Mouse (Mus musculus) intestine, embryonic 14.5 days (tissue): ENCODE results near the gene Tppp2. TPM values are rescaled to one million over a fixed set of nuclear protein-coding genes. Genes with fewer than 3 reads are reported as not detected.

Experiments used
- ATAC-seq: fragments of 200-750 bp; cut with Nextera tagmentation; replicated peaks from 2 replicates; pipeline ENCODE4 v1.8.0; 2017; ENCODE audit warnings: low read depth, moderate number of reproducible peaks, moderate TSS enrichment, moderate library complexity; ENCODE audit not compliant: low FRiP score, low TSS enrichment
- DNase-seq: peaks from one replicate; pipeline ENCODE4 v3.0.0-alpha.2; 2018; ENCODE audit warnings: low spot score
- H3K27ac ChIP-seq: fragments of 300-500 bp; sonication (generic); 2 replicates; pipeline ENCODE4 v1.5.1; 2014; ENCODE audit warnings: low read depth, mild to moderate bottlenecking, control low read depth
- H3K27me3 ChIP-seq: fragments of 300-500 bp; sonication (generic); replicated peaks from 2 replicates; pipeline ENCODE4 v1.6.1; 2014; ENCODE audit warnings: low read length, control low read depth; ENCODE audit not compliant: control insufficient read depth, insufficient read depth
- H3K36me3 ChIP-seq: fragments of 300-500 bp; sonication (generic); 2 replicates; pipeline ENCODE4 v1.6.1; 2014; ENCODE audit warnings: low read length, control low read depth; ENCODE audit not compliant: control insufficient read depth, insufficient read depth
- H3K4me1 ChIP-seq: fragments of 300-500 bp; sonication (generic); replicated peaks from 2 replicates; pipeline ENCODE4 v1.6.1; 2014; ENCODE audit warnings: low read length, control low read depth, mixed read lengths; ENCODE audit not compliant: control insufficient read depth, insufficient read depth
- H3K4me2 ChIP-seq: fragments of 300-500 bp; sonication (generic); 2 replicates; pipeline ENCODE4 v1.6.1; 2014; ENCODE audit warnings: low read length
- H3K4me3 ChIP-seq: fragments of 300-500 bp; sonication (generic); 2 replicates; pipeline ENCODE4 v1.5.1; 2014; ENCODE audit warnings: low read depth, low read length, control low read depth, mixed read lengths
- H3K9ac ChIP-seq: fragments of 300-500 bp; sonication (generic); 2 replicates; pipeline ENCODE4 v1.6.1; 2014; ENCODE audit warnings: mild to moderate bottlenecking, low read length
- H3K9me3 ChIP-seq: fragments of 300-500 bp; sonication (generic); 2 replicates; pipeline ENCODE4 v1.6.1; 2016; ENCODE audit warnings: low read length, control low read depth; ENCODE audit not compliant: control insufficient read depth
- WGBS: fragments of 180-500 bp; shearing (Covaris S2); extraction: QIAGEN DNeasy Blood & Tissue Kit; methylation state at CpG from one replicate; pipeline ENCODE4 v1.1.7; 2014; 5-methylcytosine and 5-hydroxymethylcytosine counted together
- polyA plus RNA-seq: library from polyadenylated mRNA; unstranded; fragments of >200 nt; fragmentation: Nextera tagmentation; extraction: Ambion mirVana; gene quantifications from 2 replicates; pipeline ENCODE4 v1.2.1, GENCODE M21; 2014

Gene Tppp2
- polyA plus RNA-seq, 1 experiment from 2014 or later = 0.31 TPM

DNA sequence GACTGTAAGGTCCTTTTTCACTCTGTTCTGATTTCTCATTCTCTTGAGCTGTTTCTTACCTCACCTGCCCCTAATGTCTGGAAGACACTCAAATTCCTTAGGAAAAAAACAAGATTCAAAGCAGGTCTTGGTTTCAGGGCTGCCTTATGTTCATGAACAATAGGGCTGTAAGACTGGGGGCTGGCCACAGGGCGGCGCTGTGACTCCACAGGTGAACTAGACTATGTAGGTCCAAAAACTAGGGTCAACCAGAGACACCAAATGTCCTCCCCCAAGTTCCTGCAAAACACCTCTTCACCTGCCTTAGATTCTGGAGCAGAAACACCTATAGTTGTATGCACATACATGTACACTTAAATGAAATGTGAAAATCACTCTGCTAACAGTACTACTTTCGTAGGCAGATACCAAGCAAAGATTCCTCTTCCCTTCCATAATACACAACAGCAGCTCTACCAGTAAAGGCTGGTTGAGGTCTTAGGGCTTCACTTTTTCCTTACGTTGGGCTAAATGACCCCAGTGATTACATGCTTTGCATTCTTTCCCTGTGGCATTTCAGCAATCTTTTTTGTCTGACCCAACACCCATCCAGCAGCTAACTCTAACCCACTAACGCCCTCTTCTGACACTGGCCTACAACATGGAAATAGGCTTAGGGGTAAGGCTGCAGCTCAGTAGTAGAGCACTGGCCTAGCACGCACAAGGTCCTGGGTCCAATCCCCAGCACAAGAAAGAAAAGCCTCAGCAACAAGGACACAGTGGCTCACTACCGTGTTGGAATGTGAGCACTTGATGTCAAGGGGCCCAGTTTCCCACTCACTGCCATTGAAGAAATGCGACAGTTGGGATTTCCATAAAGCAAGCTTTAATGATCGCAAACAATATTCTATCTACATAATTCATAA lies 15.2 kb upstream of the Tppp2 start:
- no peaks in the 10 kb centered on the region for H3K27me3 ChIP-seq
- DNase-seq (peak; percentile 92), ATAC-seq (peak; percentile 59)
- no peaks in the 10 kb centered on the region for H3K9me3 ChIP-seq
- H3K9ac ChIP-seq = no peak overlapping the region
- WGBS = 53% methylated on average over 9 of the region's 9 CpGs
- no peaks in the 10 kb centered on the region for H3K4me1 ChIP-seq
- H3K27ac ChIP-seq = no peak overlapping the region
- no peaks in the 10 kb centered on the region for H3K36me3 ChIP-seq
- no peak overlapping the region for H3K4me2 ChIP-seq
- H3K4me3 ChIP-seq = no peak overlapping the region

DNA sequence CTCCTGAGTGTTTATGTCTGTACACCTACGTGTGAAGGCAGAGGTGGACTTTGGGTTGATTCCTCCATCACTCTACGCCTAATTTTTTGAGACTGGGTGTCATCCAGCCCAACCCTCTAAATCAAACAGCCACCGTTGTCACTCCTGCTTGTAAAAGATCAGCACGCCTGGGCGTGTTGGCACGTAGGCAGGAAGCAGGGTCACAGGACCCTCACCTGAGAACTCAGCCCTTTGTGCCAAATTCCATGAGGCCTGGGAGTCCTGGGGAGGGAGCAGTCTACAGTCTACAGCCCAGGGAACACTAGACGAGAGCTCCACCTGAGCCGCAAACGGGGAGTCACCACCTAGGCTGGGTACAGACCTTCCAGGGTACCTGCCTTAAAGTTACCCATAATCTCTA lies 14.4 kb upstream of the Tppp2 start:
- H3K27ac ChIP-seq = no peak overlapping the region
- no peaks in the 10 kb centered on the region for H3K36me3 ChIP-seq
- H3K27me3 ChIP-seq = no peaks in the 10 kb centered on the region
- H3K9me3 ChIP-seq = no peaks in the 10 kb centered on the region
- no peaks in the 10 kb centered on the region for H3K4me1 ChIP-seq
- no peak for DNase-seq
- no peak overlapping the region for H3K4me3 ChIP-seq
- peak; percentile 44 for ATAC-seq
- no peak overlapping the region for H3K4me2 ChIP-seq
- WGBS = 76% methylated on average over 9 of the region's 9 CpGs
- H3K9ac ChIP-seq = no peak overlapping the region

GRCm38 (mm10) chr14:51904706-51905105 lies 13.5 kb upstream of the Tppp2 start:
- Histone ChIP-seq H3K27me3 (no peaks in the 10 kb centered on the region), H3K4me3 (no peak overlapping the region), H3K9me3 (no peaks in the 10 kb centered on the region), H3K4me2 (no peak overlapping the region), H3K9ac (no peak overlapping the region), H3K4me1 (no peaks in the 10 kb centered on the region), H3K36me3 (0 out of 2 replicates have a peak, but pooled peaks cover 2% of the 10 kb centered on the region), H3K27ac (no peak overlapping the region)
- WGBS = 61% methylated on average over 7 of the region's 7 CpGs
- ATAC-seq (no peak), DNase-seq (no peak)

DNA sequence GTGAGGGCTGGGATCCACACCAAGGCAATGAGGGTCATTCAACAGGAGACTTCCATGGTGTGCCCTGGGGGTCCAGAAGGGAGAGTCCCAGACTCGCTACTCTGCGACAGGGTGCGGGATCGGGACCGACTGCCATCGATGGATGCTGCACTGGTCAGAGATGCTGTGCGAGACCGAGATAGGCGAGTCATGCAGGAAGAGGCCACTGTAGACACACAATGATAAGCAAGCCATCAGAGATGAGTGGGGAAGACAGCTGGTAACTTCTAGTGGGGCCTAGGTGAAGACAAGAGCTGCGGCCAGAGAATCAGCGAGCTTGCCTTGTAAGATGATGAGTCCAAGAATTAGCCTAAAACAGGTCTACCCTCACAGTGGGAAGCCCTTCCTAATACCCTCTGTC lies 12.1 kb upstream of the Tppp2 start:
- 90% methylated on average over 11 of the region's 11 CpGs for WGBS
- no peak for DNase-seq
- Histone ChIP-seq H3K27ac (no peak overlapping the region), H3K27me3 (no peaks in the 10 kb centered on the region), H3K36me3 (0 out of 2 replicates have a peak, but pooled peaks cover 7% of the 10 kb centered on the region), H3K4me2 (no peak overlapping the region), H3K4me1 (no peaks in the 10 kb centered on the region), H3K9ac (no peak overlapping the region), H3K9me3 (no peaks in the 10 kb centered on the region), H3K4me3 (no peak overlapping the region)
- ATAC-seq = no peak

DNA sequence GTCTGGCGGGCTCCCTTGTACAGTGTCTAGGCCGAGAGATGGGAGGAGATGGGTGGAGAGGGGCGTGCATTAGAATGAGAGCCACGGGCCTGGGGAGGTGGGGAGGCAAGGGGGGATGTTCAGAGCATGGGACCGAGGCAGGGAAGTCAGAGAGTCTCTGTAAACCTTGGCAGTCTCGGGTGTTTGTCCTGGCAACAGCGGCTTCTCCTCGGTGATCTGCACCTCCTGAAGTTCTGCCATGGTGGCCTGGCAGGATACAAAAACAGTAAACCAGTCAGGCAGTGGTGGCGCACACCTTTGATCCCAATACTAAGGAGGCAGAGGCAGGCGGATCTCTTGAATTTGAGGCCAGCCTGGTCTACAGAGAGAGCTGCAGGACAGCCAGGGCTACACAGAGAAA lies 6.9 kb upstream of the Tppp2 start:
- Histone ChIP-seq H3K27ac (no peak overlapping the region), H3K4me1 (peaks cover 14% of the 10 kb centered on the region; the same call in 1 of the 2 replicates), H3K27me3 (no peaks in the 10 kb centered on the region), H3K4me2 (no peak overlapping the region), H3K9ac (no peak overlapping the region), H3K4me3 (no peak overlapping the region), H3K9me3 (no peaks in the 10 kb centered on the region), H3K36me3 (0 out of 2 replicates have a peak, but pooled peaks cover 7% of the 10 kb centered on the region)
- ATAC-seq = no peak
- WGBS = 85% methylated on average over 10 of the region's 10 CpGs
- DNase-seq = no peak

DNA sequence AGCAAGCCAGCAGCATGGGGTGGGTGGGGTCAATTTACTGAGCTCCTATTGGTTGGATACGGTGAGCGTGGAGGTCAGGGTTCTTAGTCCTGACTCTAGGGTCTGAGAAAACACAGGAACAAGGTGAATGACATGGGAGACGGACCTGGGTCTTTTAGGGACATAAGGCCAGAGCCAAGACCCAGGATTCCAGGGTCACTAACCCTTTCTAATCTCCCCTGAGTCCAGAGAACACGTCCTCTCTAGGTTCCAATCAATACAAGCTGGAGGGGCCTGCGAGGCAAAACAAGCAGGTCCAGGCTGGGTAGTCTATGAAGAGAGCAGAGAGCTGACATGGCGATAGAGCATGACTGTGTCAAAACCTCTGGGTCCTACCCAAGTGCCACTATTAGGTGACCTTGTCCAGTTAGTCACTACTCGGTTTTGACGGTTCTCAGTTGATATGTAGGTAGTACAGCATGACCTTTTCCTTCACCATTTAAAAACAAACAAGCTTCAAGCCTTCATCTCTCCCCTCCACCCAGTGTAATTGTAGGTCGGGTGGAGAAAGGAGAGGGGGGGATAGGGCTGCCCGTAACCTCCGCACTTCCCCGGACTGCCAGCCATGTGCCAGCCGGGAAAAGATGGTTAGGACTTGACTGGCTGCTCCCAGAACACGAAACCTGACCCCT lies 5.7 kb upstream of the Tppp2 start:
- Histone ChIP-seq H3K4me2 (peak overlapping the region; percentile 100), H3K27me3 (no peaks in the 10 kb centered on the region), H3K9ac (peak overlapping the region; percentile 60), H3K27ac (no peak overlapping the region), H3K4me1 (peaks cover 14% of the 10 kb centered on the region; the same call in 1 of the 2 replicates), H3K9me3 (no peaks in the 10 kb centered on the region), H3K36me3 (0 out of 2 replicates have a peak, but pooled peaks cover 7% of the 10 kb centered on the region), H3K4me3 (peak overlapping the region; percentile 63)
- peak; percentile 22 for ATAC-seq
- DNase-seq = no peak
- WGBS = 16% methylated on average over 14 of the region's 14 CpGs

DNA sequence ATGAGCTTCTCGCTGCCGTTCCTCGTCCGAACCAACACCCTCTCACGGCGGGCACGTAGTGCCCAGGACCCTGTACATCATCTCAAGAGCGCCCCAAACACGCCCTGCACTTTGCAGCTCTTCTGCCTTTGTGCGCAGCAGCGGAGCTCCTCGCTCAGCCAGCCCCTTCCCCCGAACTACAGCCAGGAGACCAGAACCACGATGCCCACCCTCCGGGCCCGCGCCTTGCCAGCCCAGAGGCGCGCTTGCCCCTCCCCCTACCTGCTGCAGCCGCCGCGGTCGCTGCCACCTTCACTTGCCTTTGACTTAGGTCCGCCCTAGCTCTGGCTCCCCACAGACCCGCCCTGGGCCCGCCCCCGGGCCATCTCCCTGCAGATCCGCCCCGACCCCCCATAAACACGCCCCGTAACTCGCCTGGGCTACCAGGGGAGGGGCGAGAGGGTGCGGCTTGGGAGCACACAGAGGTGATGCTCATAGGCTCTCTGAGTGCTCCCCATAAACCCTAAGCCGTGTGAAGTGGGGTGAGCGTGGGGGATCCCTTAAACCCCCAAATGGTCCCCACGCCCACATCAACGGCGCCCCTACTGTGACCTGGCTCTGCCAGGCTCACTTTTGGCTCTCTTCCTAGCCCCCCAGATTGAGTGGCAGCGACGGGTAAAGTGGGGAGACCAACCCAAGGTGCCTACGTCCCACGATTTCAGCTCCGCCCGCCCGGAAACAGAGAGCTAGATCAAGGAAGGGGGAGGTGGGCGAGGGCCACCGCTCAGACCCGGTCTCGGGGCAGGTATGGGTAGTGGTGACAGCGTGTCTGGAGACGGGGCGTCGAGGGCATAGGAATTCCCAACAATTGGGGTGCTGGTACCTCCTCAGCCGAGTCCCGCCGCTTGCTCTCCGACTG lies 4.9 kb upstream of the Tppp2 start:
- 2% methylated on average over 57 of the region's 58 CpGs for WGBS
- 0 out of 2 replicates have a peak, but pooled peaks cover 7% of the 10 kb centered on the region for H3K36me3 ChIP-seq
- H3K4me3 ChIP-seq = peak overlapping the region; percentile 63
- H3K4me2 ChIP-seq = peak overlapping the region; percentile 100
- H3K9ac ChIP-seq = peak overlapping the region; percentile 60
- DNase-seq (peak; percentile 81), ATAC-seq (peak; percentile 91)
- H3K27ac ChIP-seq = 0 out of 2 replicates have a peak overlapping the region, but pooled peaks have one; percentile 22
- H3K4me1 ChIP-seq = peaks cover 14% of the 10 kb centered on the region; the same call in 1 of the 2 replicates
- H3K9me3 ChIP-seq = no peaks in the 10 kb centered on the region
- no peaks in the 10 kb centered on the region for H3K27me3 ChIP-seq
